Mouse (Mus musculus) ES-E14 (cell line): ENCODE measurements at regions not wholly inside any gene's neighbourhood (a gene's known extent, or its start where the extent isn't known, plus 50 kb on each side); places are given as distances from the start of the nearest gene placed in this dataset.

Experiments
- CHD2 ChIP-seq: IDR thresholded peaks from 2 replicates; pipeline ENCODE4 v1.6.1; 2014; ENCODE audit warnings: mild to moderate bottlenecking, low read depth, low read length, inconsistent platforms
- MAFK ChIP-seq: IDR thresholded peaks from 2 replicates; pipeline ENCODE4 v1.6.1; 2014; ENCODE audit warnings: mild to moderate bottlenecking, low read depth, low read length, inconsistent platforms; ENCODE audit not compliant: insufficient read depth
- ZC3H11A ChIP-seq: IDR thresholded peaks from 2 replicates; pipeline ENCODE4 v1.6.1; 2012; ENCODE audit warnings: low read depth, mild to moderate bottlenecking, inconsistent platforms, low read length, borderline replicate concordance
- ZNF384 ChIP-seq: IDR thresholded peaks from 2 replicates; pipeline ENCODE4 v1.6.1; 2012; ENCODE audit warnings: low read depth, low read length, inconsistent platforms

DNA sequence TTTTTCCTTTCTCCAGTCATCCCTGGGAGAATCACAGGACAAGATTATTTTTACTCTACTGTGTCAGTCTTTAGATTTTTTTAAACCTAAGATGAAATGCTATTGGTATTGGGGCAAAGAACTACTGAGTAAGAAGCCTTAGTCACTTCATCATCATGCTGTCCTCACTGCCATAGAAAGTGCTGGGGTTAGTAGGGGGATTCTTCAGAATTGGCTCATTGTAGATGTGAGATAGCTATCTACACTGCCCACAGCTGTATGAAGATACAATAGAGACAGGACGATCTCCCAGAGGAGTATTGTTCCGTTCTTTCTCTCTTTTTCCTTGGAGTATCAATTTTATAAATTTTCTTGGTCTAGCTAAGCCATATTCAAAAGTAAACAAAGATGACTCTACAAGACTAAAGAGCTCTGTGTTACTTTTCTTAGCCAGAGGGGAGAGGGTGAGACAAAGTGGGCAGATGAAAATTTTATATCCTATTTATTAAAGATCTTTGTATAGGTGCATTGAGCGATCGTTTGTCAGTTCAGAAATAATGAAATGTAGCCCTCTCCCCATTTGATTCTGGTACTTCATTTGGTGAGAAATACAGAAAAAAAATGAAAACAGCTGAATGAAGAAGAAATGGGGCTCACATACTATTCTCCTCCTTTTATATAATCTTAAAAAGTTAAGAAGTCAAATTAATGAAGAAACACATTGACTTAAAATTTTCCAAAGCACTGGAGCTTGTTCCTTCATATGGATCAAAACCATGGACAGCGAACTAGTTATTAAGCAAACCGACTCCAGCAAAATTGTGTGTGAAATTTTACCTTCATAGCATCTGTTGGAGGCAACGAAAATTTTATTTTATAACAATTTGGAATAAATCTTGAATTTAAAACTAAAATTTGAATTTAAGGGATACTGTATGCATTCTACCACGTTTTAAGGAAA, 156.6 kb upstream of the Cypt12 start:
- TF ChIP-seq ZC3H11A = no peak
- no peak for TF ChIP-seq CHD2
- no peak for TF ChIP-seq MAFK
- TF ChIP-seq ZNF384 = no peak
